Mouse (Mus musculus): Measurements from ENCODE around the gene Dapl1.

Dapl1 gene

DNA sequence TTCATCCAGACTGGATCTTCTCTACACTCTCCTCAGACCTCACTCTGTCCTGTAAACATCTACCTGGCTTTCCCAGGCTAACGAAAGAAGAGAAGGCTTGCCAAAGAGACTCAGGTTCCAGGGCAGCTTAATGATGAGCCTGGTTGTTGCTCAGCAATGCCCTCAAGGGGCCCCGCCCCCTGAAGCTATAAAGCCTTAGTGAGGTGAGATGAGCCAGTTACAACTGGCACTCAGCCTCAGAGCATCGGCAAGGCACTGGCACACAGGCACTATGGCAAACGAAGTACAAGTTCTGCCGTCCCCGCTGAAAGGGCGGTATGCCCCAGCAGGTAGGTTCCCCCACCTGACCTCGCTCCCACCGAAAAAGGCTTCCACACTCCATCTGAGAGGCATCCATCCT is at the start of gene Dapl1:
Dapl1 (plus strand) TSS at position 216 of the 400 bp plus-strand sequence.
- DNase-seq = peak; percentile 58

DNA sequence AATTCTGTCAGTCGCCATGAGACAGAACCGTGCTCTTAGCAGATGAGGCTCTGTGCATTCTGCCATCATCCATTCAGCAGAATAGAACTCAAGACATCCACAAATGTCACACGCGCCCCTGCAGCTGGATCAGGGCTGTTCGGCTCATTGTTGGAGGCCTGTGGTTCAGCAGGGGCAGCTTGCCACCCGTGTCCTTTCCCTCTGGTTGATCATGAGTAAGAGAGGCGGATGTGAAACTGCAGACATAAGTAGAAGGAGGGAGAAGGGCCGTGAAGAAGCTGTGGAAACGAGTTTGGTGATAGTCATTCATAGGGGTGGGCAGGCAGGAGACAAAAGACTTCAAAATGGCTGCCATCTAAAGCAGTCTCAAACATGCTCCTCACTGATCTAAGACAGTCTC is 49.6 kb upstream of the Dapl1 start:
- no peak for DNase-seq

DNA sequence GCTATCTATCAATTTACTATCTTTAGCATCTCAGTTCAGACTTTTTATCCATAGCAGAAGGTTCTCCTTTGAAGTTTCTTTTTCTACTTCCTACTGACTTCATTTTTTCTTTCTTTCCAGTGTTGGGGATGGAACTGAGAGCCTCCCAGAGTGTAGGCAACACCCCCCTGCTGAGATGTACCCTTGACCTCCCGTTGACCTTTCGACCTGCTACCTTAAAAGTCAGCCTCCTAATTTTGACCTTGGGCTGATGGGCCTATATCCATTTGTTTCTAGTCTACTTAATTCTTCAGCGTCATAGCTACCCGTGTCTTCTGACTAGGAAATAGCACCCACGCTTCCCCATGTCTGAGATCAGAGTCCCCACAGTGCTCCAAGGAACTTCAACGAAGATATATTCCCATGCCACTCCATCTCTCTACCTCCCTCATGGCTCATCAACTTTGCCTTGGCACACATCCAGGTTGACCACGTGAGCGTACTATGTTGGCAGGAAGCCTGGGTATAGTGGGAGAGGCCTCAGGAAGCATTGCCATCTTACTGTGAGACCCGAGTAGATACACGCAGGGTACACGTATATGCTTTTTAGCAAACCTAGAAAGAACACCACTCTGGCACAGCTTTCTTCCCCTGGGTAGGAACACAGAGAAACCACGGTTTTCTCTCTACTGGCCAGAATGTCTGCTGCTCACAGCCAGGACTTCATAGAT is 46.6 kb upstream of the Dapl1 start:
- peak; percentile 86 for DNase-seq

DNA sequence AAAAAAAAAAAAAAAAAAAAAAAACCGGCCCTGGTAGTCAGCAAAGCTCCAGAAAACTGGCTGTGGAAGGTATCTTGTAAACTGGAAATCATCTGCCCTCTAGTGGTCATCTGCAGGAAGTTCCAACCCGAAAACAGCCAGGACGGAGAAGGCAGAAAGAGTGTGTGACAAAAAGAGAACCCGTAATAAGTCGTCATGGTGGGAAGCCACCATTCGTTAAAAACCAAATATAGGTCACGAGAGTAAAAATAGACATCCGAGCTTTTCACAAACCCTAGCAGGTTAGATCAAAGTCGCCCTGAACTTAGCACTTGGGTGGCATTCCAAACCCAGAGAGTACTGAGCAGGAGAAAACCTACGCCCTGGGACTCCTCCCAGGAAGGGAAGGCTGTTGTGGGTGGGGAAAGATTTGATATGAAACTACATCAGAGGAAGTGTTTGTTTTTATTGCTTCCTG is 45.9 kb upstream of the Dapl1 start:
- DNase-seq = peak; percentile 89

DNA sequence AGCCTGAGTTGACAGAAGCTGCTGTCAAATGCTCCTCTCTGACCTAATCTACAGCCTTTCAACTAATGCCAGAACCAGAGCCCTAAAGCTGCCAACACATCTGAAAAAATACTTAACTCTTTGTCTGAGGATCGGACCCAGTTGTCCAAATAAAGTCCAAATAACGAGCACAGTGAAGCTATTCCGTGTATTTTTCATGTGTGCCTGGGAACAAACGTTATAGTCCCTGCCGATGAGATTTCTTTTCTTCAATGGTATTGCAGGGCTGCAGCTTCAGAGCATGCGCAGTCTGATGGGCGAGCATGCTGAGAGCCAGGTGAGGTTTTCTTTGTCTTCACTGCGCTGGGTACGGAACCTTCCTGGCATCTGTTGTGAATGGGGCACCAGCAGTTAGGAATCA is 44.6 kb upstream of the Dapl1 start:
- no peak for DNase-seq

DNA sequence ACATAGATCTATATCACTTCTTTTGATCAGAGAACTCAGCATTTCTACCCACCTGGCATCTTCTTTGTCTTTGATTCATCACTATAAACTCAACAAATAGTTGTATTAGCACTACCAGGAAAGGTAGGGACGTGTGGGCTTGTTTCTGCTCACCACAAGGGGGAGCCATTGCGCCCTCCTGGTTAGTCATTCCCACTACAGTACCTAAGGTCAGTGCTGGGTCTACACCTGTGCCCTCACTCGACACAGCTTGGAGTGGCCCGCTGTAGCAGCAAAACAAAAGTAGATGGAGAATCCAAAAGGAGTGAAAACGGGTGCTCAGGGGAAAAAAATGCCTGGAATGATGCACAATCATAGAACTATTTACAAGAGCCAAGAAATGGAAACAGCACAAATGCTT is 44.0 kb upstream of the Dapl1 start:
- DNase-seq = peak; percentile 80

DNA sequence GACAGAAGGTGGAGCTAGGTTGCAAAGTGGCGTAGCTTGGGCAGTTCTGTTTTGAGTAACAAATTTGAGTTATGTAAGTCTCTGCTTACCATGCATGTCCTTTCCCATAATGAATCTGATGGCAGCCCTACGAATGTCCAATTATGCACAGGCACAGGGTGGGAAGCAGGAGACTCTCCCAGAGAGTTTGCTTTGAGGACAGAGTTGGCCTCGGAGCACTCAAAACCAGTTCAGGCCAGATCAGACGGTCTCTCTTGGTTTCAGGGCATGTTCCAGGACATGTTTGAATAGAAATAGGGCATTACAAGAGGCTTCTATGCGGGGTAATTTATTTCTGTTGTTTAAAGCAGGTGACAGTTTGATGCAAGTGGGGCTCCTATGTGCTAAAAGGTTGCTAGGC is 42.8 kb upstream of the Dapl1 start:
- DNase-seq = no peak

DNA sequence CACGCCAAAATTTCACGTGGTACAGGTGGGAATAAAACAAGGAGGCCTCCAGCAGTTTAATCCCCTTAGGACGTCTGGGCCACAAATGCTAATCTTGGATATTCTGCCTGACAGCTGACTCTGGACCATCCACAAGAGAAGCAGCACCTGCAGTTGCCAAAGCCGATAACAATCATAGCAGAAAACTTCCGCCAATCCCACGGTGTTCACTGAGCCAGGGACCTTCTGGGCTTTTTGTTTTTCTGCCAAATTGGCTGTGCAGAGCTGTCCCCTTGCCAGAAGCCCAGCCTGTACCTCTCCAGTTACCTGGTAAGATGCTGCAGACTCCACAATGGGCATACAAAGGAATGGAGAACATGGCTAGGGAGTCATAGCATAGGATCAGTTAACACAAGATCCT is 37.8 kb upstream of the Dapl1 start:
- DNase-seq = peak; percentile 97

DNA sequence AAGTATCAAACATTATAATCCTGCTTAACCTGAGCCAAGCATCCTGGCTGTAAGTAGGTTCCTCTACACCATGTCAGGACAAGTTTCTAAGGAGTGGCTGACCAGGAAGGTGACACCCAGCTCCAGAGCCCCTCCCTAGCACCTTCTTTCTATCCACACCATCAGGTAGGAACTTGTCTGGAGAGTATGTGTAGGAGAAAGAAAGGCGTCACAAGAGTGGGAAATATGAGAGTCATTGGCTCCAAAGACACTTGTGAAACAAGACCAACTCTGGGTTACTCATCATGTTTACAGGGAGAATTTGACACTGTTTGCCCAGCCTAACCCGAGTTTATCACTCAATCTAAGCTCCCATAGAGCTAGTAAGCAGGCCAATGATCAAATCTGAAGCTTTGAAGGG is 36.7 kb upstream of the Dapl1 start:
- DNase-seq = no peak

DNA sequence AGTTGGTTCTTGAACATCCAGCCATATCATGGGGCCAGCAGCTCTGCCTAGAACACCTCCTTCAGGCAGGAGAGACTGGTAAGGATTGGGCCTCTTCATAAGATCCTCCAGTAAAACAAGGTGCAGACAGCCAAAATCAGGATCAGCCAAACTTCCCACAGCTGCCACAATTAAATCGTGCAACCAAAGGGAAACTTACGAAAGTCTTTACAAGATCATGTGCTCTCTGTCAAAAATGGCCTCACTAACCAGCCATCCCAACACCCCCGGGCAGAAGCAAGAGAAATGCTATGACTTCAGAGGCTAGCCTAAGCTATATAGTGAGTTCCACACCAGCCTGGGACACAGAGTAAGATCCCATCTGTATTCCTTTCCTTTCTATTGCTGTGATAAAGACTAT is 35.9 kb upstream of the Dapl1 start:
- no peak for DNase-seq

DNA sequence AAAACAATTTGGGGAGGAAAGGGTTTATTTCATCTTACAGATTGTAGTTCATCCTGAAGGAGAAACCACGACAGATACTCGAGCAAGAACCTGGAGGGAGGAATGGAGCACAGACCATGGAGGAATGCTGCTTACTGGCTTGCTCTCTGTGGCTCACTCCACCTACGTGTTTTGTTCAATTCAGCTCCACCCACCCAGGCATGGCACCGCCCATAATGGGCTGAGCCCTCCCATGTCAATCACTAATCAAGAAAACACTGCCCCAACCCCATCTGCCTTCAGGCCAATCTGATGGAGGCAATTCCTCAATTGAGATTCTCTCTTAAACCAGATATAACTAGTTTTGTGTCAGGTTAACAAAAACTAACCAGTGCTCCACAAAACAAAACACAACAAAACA is 35.5 kb upstream of the Dapl1 start:
- DNase-seq = no peak

DNA sequence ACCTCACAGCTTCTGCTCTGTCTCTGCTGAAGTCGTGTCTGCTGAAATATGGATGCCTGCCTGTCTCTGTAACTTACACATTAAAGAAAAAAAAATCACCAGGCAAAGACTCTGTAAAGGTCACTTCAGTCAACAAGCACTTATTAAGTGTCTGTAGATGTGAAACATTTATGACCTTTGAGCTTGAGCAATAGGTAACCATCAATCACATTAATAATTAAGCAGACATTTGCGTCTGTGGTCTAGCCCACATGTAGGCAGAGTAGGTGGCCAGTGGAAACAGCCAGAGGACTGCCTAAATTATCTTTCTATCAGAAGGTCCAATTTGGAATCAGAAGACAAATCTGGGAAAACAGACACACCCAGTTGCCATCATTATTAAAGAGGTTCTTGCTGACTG is 32.8 kb upstream of the Dapl1 start:
- DNase-seq = no peak

DNA sequence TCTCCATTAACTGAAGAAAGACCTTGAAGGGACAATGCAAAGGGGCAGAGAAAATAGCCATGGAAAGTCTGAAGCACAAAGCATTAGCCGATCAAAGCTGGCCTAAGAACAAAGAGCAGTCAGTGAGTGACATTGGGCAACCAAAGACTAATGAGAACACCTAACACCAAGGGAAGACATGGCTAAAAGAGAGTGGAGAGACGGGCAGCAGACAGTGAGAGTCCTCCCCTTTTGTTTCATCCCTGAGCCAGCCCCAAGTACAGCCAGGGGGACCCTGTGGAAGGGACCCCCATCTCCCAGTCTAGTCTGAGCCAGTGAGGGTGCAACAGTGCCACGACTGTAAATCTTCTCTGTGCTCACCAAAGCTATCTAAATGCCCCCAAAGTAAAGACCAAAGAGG is 32.4 kb upstream of the Dapl1 start:
- DNase-seq = no peak

DNA sequence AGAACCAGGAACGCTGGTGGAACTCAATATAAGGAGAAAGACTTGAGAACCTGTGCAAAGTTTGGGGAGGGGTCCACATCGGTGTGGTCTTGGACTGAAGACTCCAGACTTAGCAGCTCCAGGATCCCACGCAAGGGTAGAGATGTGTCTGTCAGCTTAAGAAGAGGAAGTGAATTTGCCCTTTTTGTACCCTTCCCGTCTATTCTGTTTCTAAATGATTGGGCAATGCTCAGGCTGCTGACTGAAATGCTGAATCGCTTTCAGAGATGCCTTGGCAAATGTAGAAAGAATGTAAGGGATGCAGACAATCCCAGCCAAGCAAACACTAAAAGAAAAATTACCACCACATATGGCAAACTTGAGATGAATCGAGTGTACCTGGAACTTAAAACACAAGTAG is 22.4 kb upstream of the Dapl1 start:
- no peak for DNase-seq

DNA sequence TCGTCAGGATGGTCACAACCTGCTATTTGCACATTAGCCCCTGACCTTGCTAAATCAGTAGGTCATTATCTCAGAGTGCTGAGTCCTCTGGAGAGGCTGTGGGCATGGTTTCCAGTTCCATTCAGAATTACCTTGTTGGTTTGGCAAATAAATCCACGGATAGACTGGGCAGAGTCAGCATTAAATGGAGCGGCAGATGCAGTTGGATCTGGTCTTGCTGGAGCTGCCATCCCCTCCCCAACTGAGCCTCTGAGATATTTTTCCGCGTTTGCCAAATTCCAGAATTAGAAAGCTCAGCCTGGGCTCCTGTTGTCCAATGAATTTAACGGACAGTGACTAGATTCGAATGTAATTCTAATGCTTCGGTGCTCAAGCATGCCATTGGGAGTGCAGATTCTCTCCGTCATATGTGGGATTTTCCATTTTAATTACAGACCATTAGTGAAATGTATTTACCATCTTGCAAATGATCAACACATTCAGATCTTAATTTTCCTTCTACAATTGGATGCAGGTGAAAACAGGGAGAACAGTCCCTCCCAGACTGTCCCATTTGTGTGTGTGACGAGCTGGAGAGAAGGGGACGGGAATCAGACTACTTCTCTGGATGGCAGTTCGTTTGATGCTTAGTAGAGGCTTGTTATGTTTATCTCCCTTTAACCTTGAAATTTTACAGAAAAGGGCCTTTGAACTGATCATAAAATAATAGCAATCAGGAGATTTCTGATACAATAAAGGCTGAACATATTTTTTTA is 20.8 kb upstream of the Dapl1 start:
- DNase-seq = peak; percentile 94

DNA sequence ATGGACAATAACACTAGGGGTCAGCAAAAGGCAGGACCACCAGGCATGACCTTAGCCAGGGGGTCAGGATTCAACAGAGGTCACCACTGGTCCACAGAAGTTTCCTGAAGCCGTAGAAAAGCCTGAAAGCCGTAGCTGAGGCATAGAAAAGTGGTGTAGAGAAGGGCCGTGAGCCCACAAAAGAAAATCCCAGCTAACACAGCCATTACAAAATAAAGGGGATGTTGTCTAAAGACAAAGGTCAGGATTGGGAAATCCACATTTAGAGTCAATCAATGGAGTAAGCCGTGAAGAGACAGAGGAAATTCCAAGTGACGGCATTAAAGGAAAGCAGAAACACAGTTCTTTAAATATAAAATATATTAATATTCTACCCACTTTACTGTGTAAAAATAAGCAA is 18.8 kb upstream of the Dapl1 start:
- no peak for DNase-seq

DNA sequence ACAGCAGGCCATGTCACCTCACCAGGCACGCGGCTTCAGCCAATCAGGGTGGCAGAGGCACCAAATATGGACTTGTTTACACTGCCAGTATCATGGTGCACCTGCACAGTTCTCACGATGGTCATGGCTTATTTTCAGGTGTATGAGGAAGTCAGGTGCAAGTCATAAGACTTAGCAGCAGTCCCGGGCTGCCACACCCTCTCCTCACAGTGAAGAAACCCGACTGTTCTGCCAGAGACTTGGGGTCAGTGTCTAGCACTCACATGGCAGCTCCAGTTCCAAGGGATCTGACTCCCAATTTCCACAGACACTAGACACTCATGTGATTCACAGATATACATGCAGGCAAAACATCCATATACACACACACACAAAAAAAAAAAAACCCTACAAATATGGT is 18.1 kb upstream of the Dapl1 start:
- DNase-seq = no peak

DNA sequence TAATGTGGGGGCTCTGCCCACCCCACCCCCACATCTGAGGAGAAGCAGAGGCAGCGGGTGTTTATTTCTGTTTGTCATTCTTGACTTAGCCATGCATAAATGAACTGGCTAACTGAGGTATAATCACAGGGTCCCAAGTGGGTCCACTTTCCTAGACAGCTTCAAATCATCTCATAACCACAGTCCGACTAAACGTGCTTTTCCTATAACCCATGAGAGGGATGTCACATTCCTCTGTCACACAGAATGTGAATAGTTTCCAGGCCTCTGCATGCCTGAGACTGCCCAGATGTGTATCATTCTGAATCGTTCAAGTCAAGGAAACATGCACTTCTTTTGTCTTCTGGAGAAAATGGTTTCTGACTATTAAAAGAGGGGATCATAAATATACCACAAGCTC is 17.4 kb upstream of the Dapl1 start:
- no peak for DNase-seq

DNA sequence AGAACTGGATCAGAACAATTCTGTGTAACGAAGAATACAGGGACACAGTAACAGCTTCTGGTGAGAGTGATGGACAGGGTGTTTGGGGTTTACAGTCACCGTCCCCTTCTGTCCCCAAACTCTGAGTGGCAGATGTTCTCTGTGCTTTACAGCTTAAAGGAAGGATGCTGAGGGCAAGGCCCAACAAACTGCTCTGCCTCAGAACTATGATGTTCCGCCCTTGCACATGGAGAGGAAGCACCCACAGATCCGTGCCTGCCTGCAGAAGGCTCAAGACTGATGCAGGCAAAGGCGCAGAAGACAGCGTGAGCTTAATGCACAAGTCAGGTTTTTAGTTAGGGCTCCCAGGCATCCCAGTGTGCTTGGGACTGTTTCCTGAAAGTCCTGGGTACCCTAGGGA is 16.5 kb upstream of the Dapl1 start:
- no peak for DNase-seq

DNA sequence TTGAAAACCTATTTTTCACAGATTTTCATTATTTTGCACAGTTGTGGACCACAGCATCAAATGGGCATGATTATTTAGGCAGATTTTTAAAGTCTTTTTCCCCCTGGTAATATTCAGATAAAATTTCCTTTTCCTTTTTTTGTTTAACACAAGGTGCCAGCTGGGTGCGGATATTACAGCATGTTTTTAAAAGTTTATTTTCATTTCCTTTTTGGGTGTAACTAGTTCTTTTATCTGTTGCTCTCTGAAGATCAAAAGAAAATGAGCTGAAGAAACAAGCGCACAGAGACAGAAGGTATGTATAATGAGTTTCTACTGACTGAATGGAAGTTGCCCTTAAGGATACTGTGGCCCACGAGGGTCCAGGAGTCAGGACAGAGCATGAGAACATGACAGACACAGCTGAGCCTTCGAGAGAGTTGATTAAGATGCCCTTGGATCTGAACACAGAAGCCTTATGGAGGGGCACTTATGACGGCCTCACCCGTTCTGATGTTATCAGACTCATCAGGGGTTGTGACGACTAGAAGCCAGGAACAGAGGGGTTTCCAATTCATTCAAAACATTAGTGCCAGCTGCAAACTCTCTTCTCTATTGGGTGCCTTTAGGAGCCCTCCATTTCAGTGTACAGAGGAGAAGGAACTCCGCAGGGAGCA is 14.7 kb upstream of the Dapl1 start:
- DNase-seq = no peak

DNA sequence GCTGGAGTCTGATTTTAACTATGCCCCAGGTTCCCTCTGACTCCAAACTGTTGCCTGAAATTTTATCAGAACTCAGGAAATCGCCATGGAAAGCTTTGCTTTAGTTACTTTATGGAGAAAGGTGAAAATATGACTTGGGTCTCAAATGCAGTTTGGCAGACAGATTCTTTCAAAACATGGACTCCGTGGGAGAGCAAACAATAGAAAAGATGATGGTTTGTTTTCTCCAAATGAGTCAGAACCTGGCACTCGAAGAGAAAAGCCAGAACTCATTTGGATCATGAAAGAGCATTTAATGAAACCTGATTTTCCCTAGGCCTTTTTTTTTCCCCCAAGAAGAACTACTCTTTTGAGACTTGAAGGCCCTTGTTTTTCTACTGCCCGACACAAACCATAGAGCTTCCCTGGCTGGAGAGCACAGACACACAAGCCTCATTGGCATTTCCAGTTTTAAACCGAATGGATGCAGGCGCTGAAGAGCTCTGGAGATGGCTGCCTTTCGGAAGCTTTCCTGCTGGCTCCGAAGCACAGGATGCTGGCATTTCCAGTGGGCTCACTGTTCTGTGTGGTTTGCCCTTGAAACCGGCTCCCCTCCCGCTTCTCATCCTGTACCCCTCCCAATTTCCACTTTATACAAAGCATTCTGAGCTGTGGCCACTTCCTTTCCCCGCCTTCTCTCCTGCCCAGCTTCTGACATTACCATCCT is 14.0 kb upstream of the Dapl1 start:
- no peak for DNase-seq

DNA sequence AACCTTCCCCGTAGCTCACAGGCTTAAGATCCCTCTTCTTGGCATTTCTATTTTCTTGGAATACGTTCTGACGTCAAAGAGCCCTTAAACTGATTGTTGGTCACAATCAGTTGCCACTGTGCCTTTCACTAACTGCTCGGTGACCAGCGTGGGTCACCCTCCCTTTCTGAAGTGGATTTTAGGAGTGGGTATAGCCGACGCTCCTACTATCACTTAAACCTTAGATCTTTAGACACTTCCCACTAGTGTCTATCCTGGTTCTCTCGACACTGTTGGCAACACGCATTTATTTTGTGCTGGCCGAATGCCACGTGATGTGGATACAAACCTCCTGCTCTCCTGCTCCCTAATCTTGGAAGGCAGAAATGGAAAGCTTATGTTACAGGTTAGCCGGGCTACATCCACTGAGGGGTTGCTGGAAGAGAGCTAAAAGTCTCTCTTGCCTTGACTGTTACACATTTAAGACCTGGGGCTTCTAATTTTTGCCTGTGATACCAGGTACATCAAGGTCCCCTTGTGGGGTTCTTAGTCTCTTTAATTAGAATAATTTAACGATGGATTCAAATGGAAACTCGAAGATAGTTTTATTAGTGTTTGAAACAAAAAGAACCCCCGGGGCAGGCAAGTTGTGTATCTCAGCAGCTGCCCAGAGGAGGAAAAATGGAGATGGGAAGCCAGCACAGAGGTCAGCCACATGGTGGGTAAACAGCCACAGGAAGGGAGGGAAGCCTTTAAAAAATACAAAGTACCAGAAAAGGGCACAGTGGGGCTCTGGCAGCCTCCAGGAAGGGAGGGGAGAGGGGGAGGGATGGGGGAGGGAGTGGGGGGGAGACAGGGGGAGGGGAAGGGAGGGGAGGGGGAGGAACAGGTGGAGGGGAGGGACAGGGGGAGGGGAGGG is 13.2 kb upstream of the Dapl1 start:
- DNase-seq = peak; percentile 54

Data from cerebellum, adult 9-10 months (tissue).